Mouse (Mus musculus): ENCODE results near the gene Tgm2. TPM values are rescaled to one million over a fixed set of nuclear protein-coding genes. Genes with fewer than 3 reads are reported as not detected.

Gene Tgm2
- total RNA-seq, 4 experiments from 2014 or later: 211 to 296 (median 238) TPM

DNA sequence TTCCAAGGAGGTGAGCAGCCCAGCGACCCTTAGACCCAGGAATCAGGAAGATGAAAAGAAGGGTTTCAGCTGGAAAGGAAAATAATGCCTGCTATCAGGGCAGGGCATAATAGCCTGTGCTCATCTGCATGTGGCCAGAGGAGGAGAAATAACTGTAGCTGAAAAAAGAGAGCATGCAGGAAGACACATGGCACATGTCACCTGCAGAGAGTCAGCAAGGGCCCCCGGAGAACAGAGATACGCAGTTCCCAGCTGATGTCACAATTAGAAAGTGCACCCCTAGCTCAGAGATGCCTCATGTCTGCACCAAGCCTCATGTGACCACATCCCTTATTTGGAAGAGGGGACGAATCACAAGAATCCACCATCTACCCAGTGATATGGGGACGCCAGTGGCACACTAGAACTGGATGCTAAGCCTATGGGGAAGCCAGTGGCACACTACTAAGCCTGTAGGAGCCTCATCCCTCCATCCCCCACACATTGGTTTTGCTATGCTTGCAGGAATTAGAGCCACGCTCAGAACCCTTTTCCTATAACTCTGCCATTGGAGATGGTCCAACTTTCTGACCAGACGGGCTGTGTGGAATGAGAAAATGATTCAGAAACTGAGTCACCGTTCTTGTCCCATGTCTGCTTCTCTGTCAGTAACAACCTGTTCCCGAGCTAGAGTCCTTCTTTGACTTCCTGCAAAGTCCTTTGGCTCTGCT, 21.4 kb upstream of the Tgm2 start:
- no peak for DNase-seq (ENCODE audit: low spot score)

DNA sequence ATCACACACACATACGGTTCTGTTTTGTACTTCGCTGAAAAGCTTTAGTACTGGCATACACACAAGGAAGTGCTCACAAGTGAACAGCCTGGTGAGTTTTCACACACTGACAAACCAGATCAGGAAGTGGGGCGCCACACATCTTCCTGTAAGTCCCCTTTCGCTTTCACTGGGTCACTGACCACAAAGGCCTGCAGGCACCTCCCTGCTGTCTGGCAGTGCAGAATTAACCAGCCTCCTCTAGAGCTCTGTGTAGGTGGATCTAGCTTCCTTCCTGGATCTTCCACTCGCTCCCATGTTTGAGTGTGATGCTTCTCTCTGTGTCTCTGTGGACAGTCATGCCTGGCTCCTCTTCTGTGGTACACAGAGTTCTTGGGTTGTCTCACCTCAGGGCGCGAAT, 20.4 kb upstream of the Tgm2 start:
- peak; percentile 67 for DNase-seq (ENCODE audit: low spot score)

DNA sequence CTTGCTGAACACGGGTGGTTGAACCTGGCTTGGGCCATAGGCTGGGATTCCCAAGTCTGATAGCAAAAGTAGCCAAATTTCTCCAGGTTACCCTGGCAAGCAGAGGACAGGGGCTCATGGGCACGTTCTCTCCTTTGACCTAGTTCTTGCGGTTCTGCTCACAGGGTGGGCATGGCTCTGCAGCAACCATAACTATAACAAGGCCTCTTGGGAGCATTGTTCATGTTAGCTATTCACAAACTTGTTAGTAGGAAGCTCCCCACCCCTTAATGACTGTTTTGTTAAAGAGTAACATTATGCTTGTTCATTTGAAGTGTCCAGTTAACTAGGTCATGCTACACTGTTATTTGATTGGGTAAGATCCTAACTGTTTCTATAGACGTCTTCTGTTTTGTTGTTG, 19.5 kb upstream of the Tgm2 start:
- DNase-seq (ENCODE audit: low spot score): no peak

DNA sequence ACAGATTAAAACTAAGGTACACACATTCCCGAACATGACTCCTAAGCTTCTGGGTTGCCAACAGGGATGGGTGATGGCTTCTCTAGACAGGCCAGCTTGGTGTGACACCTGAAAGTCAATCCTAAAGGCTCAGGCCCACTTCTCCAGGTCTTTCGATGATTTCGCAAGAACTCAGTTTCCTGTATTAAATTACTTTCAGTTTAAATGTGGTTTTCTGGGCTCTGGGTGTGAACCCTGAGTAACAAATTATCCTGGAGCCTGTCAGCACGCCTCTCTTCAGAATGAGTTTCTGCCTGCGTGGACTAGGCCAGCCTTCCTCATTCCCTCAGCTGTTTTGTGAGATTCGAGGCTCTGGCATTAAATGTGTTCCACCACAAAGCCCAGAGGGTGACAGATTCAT, 16.8 kb upstream of the Tgm2 start:
- no peak for DNase-seq (ENCODE audit: low spot score)

DNA sequence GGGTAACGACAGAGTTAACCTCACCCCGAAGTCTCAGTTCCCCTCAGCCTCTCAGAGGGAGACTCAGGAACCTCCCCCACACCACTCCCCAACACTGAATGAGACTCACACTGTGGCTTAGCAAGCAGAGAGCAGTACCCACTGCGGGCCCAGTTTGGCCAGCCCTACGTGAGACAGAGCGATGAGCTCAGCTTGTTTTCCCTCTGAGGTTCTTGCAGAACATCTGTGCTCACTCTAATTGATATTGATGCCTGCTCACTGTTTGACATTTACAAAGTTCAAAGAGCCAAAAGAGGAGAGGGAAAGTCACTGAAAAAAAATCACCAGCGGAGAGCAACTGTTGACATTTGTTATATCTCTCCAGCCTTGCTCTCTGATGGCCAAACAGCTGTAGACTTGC, 15.5 kb upstream of the Tgm2 start:
- no peak for DNase-seq (ENCODE audit: low spot score)

DNA sequence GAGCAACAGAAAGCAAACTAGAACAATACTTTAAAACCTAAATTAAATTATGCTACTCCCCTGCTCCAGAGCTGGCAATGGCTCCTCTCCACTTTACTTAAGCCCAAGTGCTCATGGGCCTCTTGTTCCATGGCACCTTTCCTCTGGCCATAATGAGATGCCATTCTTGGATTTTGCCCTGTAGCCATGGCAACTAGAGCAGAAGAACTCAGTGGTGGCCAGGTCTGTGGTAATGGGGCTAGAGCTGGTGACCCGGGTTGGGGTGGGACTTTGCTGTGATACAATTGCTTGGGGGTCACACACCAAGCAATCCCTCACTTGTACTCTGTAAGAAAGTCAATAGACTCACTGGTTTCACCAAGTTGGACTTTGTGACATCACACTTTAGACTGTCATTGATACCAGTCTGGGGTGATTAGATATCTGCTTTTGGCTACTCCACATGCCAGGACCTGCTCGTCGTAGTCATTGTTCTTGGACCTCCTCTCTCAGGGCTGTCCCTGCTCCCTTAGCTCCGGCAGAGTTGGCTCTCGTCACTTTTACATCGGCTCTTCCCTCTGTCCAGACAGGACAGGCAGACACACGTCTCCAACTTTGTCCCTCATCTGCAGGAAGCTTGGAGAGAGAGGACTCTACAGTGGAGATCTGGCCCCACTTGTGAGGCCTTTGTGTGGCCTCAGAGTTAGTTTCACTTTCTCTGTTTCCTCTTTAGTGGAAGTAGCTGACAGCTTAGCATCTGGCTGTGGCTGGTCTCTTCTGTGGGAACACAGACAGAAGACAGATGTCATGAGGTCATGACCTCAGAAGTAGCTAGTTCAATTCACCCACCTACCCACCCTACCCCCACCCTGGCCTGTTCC, 13.4 kb upstream of the Tgm2 start:
- peak; percentile 67 for DNase-seq (ENCODE audit: low spot score)

DNA sequence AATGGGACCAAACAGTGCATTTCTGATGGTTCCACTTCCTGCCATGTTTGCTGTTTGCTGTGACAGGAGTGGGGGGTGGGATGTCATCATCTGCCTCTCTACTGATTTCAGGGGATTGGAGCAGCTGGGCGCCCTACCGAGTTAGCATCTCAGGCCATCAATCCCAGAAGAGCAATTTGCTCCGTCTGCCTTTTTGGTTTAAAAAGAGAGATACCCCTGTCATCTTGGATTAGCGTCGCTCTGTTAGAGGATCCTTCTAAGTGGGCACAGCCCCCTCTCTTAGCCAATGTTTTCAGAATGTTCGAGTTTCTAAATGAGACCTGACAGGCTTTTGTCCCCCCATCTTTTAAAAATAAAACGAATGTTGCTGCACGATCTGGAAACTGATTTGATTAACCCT, 11.4 kb upstream of the Tgm2 start:
- no peak for DNase-seq (ENCODE audit: low spot score)

DNA sequence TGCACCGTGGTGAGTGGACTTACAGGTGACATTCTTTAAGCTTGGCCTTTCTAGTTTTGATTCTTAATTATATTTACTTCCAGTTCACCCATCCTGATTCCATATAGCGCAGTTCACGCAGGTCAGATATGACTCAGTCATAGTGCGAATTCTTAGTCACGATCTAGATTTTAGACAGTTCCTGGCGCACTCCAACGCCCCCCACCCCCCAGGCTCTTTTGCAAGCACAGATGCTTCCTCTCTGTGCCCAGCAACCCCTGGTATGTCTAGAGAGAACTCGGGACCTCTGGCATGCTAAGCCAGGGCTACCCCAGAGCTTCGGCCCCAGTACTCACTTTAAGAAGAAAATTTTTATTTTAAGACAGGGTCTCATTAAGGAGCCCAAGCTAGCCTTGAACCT, 10.3 kb upstream of the Tgm2 start:
- DNase-seq (ENCODE audit: low spot score): no peak

DNA sequence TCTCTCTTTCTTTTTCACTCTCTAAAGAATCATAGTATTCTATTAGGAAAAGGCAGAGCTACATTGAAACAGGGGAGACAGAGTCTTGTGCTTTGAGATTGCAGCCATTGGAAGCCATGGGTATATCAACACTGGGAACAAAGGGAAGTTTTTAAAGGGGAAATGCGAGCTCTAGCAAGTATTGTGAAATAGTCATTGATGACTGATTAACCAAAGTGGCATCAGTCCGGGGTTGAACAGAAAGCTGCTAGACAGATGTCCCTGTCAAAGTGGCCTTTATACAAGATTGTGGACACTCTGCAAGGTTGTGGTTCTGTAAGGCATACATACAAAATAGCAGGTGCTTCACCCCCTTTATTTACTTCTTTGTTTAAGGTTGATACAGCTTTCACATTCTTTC, 9.4 kb upstream of the Tgm2 start:
- no peak for DNase-seq (ENCODE audit: low spot score)

DNA sequence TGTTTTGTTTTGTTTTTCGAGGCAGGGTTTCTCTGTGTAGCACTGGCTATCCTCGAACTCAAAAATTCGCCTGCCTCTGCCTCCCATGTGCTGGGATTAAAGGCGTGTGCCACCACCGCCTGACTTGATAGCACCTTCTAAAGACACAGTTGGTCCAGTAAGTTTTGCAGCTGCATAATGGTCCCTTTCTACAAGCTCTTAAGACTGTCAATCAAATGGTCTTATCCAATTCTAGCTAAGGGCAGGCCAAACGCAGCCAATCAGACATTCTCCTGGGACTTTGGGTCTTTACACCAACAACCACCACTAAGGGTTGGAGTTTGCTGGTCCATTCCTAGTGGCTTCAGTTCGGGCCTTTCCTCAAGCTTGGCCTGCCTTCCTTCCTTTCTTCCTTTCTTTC, 8.9 kb upstream of the Tgm2 start:
- DNase-seq (ENCODE audit: low spot score): no peak

DNA sequence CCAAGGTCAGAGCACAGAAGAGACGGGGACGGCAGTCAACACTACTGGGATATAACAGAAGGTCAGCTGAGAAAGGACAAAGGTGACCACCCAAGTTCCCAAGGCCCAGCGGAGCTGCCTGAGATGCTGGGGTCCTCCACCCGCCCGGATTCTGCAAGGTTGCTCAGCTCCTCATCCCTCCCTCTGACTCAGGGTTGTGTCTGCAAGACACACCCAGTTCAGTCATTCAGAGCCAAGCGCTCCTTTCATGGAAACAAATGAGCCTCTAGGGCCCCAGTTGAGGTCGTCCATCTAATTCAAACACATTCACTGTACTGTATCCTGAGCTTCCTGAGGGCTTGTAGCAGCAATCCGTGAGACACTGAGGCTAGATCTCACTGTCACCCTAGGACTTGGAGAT, 8.4 kb upstream of the Tgm2 start:
- DNase-seq (ENCODE audit: low spot score): no peak

DNA sequence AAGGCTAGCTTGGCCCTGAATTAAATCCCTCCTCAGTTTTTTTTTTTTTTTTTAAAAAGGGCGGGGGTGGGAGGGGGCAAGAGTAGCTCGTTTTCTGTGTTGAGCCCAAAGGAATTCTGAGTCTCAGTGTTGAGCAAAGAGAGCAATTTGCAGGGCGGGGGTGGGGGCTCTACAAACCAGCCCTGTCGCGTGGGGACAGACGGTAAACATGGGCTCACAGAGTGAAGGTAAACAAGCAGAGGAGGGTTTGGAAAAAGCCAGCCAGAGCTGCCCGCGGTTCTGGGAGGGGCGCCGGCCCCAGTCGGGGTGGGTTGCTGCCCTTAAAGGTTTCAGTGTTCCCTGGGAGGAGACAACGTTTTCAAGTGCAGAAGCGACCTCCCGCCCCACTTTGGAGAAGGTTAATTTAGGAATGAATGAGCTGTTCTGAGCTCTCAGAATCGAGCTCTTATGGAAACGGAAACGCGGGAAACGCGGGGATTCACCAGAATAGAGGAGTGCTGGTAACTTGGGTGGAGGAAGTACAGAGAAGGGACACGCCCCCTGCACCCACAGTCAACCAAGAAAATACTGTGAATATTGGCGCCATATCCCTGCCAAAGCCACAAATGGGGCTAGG, 7.6 kb upstream of the Tgm2 start:
- no peak for DNase-seq (ENCODE audit: low spot score)

DNA sequence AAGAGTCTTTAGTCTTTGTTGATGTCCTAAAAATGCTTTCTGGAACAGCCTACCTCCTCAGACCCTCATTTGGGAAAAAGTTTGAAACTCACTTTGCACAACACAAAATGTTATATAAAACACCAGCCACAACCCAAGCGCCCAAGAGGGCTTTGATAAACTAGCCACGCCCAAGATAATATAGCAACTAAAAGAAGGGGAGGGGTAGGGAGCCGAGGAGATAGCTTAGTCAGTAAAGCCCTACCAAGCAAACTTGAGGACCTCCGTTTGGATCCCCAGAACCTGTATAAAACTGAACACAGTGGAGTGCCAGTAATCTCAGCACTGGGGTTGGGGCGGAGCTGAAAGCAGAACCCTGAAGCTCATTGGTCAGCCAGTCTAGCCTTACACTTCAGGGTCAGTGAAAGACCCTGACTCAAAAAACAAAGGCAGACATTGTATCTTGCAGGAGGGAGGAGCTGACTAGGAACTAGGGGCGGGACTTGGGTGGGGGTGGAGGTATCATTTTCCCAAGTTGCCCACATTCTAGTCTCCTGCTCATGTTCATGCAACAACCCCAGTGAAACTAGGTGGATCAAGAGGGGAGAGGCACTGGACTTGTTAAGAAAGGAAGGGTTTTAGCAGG, 6.6 kb upstream of the Tgm2 start:
- no peak for DNase-seq (ENCODE audit: low spot score)

DNA sequence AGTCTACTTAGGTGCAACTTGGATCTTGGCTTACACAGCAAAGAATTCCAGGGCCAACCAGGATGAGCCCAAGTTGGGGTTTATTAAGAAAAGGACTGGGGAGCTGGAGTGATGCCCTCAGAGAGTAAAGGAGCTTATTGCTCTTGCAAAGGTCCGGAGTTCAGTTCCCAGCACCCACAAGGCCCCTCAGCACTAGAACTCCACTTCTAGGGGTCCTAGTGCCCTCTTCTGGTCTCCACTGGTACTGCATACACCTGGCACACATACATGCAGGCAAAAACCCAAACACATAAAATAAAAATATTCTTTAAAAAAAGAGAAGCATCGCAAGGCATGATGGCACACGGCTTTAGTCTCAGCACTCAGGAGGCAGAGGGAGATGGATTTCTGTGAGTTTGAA, 4.8 kb upstream of the Tgm2 start:
- DNase-seq (ENCODE audit: low spot score): no peak

DNA sequence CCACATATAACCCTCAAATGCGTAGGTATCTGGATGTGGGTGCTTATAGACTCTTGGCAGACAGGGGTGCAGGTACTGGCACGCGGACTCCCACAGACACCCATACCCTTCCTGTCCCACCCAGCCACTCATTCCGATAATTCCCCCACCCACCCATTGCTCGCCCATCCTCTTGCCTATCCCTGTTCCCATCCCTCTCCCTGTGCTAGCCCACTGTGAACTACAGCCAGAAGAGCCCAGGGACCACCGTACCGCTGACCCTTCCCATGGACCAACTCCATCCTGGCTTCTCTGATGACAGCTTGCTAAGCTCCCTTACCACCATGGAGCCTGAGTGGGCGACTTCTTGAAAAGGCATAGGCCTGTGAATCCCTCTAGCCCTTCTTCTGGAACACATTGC, 735 bp upstream of the Tgm2 start:
- DNase-seq (ENCODE audit: low spot score): no peak

DNA sequence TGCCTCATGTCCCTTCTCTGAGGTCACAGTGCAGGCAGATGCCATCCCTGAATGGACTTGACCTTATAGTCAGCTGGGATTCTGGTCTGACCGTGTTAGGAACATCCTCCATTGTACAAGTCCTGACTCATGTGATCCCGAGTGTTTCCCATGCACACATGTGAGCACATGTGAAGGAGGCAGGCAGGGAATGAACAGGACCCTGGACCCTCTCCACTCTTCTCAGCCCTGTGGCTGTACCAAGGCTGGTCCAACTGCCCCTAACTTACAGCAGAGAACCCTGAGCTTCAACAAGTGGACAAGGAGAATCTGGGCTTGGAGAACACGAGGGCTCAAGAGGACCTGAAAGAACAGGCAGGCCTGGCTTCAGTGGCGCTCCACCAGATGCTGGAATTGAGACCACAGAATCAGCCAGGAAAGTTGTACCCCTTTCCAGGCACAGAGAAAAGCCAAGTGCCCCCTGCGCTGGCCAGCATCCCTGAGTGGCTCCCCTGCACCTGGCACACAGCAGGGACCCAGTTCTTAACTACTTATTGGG, 639 bp downstream of the Tgm2 start:
- DNase-seq (ENCODE audit: low spot score): no peak

DNA sequence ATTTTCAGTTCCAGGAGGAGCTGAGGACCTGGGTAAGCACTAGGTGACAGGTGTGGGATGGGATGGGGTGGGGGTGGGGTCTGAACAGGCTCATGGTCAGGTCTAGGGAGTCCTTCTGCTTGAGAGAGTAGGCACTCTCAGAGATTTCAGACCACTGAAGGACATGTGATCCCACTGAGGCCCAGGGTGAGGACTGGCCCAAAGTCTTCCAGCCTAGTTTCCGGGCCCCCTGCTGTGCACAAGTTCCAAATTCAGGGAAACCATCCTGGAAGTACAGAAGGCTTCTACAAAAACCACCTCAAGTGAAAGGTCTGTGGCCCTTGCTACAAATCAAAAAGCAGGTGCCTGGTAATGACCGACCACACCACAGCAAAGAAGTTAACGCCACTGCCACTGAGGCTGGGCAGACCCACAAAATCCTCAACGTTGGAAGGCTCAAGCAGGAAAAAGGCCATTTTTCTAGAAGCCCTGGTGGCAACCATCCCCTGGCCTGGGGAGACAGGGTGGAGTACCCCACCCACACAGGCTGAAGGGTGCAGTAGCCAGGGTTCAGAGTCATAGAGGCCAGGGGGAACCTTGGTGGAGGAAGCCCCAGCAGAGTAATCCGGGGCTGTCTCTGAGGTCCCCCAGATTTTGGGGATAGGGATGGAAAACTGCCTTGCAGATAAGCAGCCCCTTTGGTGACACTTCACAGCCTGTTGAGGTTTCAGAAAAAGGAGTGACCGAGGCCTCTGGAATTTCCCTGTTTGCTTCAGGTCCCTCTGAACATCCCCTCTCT, 1.3 kb downstream of the Tgm2 start:
- no peak for DNase-seq (ENCODE audit: low spot score)

DNA sequence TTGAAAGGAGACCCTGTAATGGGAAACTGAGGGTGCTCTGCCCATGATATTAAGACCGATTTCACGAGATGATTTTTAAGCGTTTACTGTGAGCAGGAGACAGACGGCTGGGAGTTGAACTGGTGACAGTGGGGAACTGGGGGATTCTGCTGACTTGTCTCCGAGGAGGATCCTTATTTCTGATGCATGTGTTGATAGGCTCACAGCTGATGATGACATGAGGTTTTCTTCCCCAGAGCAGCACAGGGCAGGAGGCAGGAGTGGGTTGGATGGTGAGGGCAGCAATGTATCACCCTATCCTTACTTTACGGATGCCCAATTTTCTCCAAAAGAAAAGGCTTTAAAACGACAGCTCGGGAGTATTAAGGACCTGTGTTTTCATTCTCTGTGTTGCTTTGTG, 2.0 kb downstream of the Tgm2 start:
- no peak for DNase-seq (ENCODE audit: low spot score)

DNA sequence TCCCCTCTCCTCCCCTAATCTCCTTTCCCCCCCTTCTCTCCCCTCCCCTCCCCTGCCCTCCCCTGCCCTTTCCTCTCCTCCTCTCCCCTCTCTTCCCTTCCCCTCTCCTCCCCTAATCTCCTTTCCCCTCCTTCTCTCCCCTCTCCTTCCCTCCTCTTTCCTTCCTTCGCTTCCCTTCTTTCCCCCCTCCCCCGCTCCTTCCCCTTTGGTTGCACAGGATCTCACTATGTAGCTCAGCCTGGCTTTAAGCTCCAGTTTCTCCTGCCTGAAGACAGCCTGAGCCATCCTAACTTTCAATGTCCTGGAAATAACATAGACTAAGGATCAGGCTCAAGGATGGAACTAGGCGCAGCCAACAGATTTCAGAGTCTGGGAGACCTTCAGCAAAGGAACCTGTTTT, 2.4 kb downstream of the Tgm2 start:
- no peak for DNase-seq (ENCODE audit: low spot score)

DNA sequence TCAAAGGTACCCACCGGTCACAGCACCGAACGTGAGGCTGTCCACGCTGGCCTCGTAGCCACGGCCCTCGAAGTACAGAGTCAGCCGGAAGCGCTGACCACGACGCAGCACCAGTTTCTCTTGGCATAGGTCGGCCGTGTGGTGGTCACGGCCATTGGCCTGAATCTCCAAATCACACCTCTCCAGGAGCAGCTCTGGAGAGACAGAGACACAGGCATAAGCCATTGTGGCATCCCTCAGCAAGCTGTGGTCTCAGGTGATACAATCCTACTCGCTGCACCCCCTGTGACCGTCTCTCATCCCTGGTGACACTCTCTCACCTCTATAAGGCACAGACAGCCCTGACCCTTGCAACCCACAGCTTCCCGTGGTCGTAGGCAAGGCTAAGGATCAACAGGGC, 3.3 kb downstream of the Tgm2 start:
- no peak for DNase-seq (ENCODE audit: low spot score)

DNA sequence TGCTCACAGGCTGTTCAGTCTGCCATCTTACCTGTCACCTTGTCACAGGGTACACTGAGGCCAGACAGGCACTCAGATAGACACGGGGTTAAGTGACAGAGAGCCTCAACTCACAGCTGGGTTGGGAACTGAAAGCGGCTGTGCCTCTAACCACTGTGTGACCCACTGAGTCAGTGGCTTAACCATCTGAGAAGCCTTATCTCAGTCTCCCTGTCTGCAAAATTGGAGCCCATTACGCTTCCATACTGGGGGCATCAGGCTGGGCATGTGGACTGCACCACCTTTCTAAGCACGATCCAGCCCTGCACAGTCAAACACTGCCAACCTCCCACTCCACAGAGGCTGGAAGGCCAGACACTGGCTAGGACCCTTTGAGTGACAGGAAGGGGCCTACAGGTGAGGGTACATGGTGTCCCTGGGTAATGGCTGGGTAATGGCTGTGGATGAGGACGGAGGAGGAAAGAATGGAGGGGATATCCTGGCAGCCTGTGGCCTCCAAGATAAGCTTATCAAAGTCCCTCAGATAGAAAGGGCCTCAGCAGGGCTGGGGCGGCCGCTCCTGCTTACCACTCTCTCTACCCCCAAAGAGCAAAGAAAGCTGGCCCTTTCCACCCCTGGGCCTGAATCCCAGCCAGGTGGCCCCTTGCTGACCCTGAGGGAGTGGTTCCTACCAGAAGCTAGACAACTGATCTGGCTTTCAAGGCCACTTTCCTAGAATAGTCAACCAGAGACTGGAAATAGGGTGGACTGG, 4.4 kb downstream of the Tgm2 start:
- peak; percentile 76 for DNase-seq (ENCODE audit: low spot score)

Measured in heart, adult 8-10 months (tissue).